Mouse (Mus musculus): ENCODE data around the gene Prss42. TPM values are rescaled to one million over a fixed set of nuclear protein-coding genes. Genes with fewer than 3 reads are reported as not detected.

Prss42 gene
- not detected in 2 replicates for polyA plus RNA-seq (2015; fragmentation: Nextera tagmentation; extraction: Ambion mirVana)

DNA sequence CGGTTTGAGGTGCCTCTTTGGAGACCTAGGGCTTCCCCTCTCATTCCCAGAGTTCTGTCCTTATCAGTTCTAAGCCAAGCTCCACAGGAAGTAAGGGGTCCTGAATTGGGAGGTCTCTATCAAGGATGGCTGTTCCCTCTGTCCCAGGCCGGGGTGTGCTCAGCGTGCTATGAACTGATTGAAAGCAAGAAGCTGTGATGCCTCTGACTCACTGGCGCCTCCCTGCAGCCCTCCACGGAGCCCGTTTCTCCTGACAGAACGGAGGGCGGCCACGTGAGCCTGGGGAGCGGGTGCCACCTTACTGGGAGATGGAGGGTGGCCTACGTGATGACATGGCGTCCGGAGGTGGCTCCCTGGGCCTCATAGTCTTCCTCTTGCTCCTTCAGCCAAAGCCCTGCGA is at the start of gene Prss42:
Gene Prss42, plus strand, starts transcription at position 301 of the 400 bp plus-strand sequence.
- no peak within 1 kb of the TSS for H3K27ac ChIP-seq (replicated peaks)
- WGBS = 93% methylated on average over 14 of the region's 14 CpGs
- H3K4me3 ChIP-seq (replicated peaks) = no peak within 1 kb of the TSS
- no peaks in the 10 kb centered on the region for H3K27me3 ChIP-seq (replicated peaks)
- H3K9ac ChIP-seq (replicated peaks) = no peak within 1 kb of the TSS
- no peak for ATAC-seq (ENCODE audit: low FRiP score)
- H3K4me2 ChIP-seq = no peak within 1 kb of the TSS
- H3K9me3 ChIP-seq (replicated peaks) = no peaks in the 10 kb centered on the region
- no peaks in the 10 kb centered on the region for H3K36me3 ChIP-seq
- H3K4me1 ChIP-seq = no peaks in the 10 kb centered on the region

DNA sequence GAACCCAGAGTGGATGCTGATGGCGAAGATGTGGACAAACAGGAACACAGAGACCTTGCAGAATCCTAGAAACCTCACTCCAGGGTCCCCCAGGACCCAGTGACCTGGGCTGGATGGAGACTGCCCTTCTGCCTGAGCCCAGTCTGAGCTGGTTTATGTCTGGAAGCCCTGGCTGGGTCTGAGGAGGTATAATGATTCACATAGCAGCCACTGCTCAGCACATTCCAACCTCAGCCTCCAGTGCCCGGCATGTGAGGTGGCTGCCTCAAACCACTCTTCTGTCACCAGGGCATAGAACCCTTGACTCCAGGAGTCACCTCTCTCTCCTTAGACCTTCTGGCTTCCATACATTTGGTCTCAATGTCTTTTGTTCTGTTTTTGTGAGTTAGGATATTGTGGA is 49.5 kb upstream of the Prss42 start:
- ATAC-seq (ENCODE audit: low FRiP score) = no peak
- H3K27me3 ChIP-seq (replicated peaks) = peaks cover 21% of the 10 kb centered on the region
- H3K4me3 ChIP-seq (replicated peaks) = no peak overlapping the region
- no peaks in the 10 kb centered on the region for H3K36me3 ChIP-seq
- H3K4me1 ChIP-seq = peaks cover 5% of the 10 kb centered on the region
- WGBS = 81% methylated on average over 2 of the region's 2 CpGs
- no peak overlapping the region for H3K9ac ChIP-seq (replicated peaks)
- H3K9me3 ChIP-seq (replicated peaks) = no peaks in the 10 kb centered on the region
- no peak overlapping the region for H3K4me2 ChIP-seq
- no peak overlapping the region for H3K27ac ChIP-seq (replicated peaks)

DNA sequence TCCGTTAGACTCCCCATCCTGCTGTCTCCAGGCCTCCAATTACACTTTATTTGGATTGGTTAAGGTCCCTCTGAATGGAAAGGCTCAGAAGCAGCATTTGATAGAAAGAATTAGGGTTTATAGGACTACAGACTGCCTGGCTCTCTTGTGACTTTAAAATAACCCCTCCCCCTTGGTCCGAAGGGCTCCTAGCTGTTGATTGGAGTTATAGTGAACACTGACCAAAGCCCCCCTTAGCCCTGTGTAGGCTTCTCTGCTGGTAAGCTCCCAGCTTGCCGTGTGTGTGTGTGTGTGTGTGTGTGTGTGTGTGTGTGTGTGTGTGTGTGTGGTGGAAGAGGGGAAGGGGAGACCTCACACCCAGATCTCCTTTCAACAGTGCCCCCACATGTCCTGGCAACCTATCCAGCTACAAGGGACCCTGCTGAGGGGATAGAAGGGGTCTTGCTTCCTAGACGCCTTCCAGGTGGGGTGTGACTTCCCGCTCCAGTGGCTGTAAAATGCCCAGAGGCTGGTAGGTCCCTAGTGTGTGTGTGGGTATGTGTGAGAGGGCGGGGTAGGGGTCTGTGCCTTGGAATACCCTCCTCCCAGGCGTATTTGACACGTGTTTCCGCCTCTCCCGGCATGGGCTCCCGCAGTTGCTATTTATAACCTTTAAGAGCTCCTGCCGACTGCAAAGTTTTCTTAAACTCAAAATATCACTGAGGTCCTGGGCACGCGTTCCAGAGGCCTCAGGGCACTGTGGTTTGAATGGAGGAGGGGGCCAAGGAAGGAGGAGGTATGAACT is 47.4 kb upstream of the Prss42 start:
- Histone ChIP-seq H3K27me3 (replicated peaks) (0 out of 2 replicates have a peak, but pooled peaks cover 8% of the 10 kb centered on the region), H3K36me3 (no peaks in the 10 kb centered on the region), H3K27ac (replicated peaks) (no peak overlapping the region), H3K9me3 (replicated peaks) (no peaks in the 10 kb centered on the region), H3K9ac (replicated peaks) (no peak overlapping the region), H3K4me3 (replicated peaks) (no peak overlapping the region), H3K4me1 (no peaks in the 10 kb centered on the region), H3K4me2 (no peak overlapping the region)
- no peak for ATAC-seq (ENCODE audit: low FRiP score)
- 48% methylated on average over 14 of the region's 14 CpGs for WGBS

DNA sequence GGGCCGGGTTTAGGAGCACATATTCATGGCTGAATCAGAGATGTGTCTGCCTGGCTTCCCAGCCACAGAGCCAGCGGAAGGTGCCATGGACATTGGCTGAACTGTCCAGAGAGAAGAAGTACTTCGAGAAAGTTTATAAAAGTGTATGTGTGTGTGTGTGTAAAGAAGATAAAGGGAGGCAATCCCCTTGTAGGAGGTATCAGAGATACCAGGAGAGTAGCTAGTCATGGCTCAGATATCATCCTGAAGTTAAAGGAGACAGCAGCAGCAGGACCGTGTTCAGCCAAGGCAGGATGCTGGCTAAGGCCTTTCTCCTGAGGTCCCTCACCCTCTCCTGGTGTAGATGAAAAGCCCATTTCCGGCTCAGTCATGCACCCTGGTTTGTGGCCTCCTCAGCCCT is 46.6 kb upstream of the Prss42 start:
- Histone ChIP-seq H3K9me3 (replicated peaks) (no peaks in the 10 kb centered on the region), H3K4me1 (no peaks in the 10 kb centered on the region), H3K27me3 (replicated peaks) (0 out of 2 replicates have a peak, but pooled peaks cover 3% of the 10 kb centered on the region), H3K4me3 (replicated peaks) (no peak overlapping the region), H3K4me2 (no peak overlapping the region), H3K36me3 (no peaks in the 10 kb centered on the region), H3K27ac (replicated peaks) (no peak overlapping the region), H3K9ac (replicated peaks) (no peak overlapping the region)
- ATAC-seq (ENCODE audit: low FRiP score) = no peak
- 83% methylated on average over 5 of the region's 5 CpGs for WGBS

DNA sequence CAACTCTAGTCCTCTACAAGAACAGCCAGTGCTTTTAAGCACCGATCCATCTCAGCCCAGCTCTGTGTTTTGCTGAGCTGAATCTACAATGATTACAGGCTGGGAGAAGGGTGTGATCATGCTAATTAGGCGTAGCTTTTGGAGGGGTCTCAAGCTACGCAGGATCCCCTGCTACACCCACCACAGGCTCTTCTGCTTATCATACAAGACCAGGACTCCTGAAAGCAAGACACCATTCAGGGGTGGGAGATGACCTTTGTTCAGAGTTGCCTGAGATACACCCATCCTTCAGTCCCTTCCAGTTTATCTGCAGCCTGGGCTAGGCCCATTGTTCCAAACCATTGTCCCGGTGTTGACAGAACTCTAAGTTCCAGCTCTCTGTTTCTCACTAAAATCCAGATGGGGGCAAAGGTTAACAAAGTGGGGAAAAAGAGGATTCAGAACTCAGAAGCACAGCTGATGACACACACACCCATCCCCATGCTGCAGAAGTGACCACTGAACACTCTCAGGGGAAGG is 45.0 kb upstream of the Prss42 start:
- Histone ChIP-seq H3K4me1 (no peaks in the 10 kb centered on the region), H3K36me3 (no peaks in the 10 kb centered on the region), H3K27me3 (replicated peaks) (no peaks in the 10 kb centered on the region), H3K4me2 (no peak overlapping the region), H3K27ac (replicated peaks) (no peak overlapping the region), H3K9me3 (replicated peaks) (no peaks in the 10 kb centered on the region), H3K4me3 (replicated peaks) (no peak overlapping the region), H3K9ac (replicated peaks) (no peak overlapping the region)
- WGBS = 71% methylated on average over 4 of the region's 4 CpGs
- no peak for ATAC-seq (ENCODE audit: low FRiP score)

DNA sequence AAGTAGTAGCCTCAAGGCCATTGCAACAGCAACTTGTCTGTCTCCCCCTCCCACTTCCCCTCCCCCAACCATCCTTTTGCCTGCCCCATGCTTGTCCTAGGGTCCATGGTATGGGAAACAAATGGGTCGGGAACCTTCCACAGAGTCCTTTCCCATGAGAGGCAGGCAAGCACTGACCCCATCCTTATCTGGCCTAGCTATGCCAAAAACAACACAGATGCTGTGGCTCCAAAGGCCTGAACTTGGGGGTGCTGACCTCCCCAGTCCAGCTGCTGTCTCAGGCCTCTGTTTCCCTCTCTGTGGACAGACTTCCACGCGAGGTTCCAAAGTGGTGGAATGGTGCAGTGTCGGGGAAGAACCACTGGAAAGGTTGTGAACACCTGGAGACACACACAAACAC is 44.2 kb upstream of the Prss42 start:
- no peak overlapping the region for H3K4me2 ChIP-seq
- no peaks in the 10 kb centered on the region for H3K4me1 ChIP-seq
- no peaks in the 10 kb centered on the region for H3K9me3 ChIP-seq (replicated peaks)
- H3K9ac ChIP-seq (replicated peaks) = no peak overlapping the region
- H3K27ac ChIP-seq (replicated peaks) = no peak overlapping the region
- no peak overlapping the region for H3K4me3 ChIP-seq (replicated peaks)
- no peaks in the 10 kb centered on the region for H3K36me3 ChIP-seq
- no peak for ATAC-seq (ENCODE audit: low FRiP score)
- no peaks in the 10 kb centered on the region for H3K27me3 ChIP-seq (replicated peaks)
- WGBS = 83% methylated on average over 4 of the region's 4 CpGs

DNA sequence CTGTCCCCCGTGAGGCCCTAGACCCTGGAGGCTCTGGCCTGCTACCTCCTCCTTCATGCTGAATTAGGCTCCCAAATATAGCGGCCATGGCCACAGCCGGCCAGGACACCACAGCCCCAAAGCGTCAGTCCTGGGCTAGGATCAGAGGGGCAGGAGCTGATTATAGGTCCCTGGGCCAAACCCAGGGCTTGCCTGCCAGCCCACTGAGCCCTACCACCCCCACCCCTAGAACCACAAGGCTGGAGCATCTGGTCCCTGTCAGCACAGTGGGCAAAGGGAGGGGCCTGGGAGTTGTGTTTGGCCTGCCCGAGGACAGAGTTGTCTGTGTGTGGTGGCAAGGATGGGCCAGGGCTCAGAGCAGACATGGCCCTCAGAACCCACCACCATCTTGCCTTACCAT is 40.1 kb upstream of the Prss42 start:
- H3K9ac ChIP-seq (replicated peaks) = no peak overlapping the region
- 82% methylated on average over 5 of the region's 5 CpGs for WGBS

DNA sequence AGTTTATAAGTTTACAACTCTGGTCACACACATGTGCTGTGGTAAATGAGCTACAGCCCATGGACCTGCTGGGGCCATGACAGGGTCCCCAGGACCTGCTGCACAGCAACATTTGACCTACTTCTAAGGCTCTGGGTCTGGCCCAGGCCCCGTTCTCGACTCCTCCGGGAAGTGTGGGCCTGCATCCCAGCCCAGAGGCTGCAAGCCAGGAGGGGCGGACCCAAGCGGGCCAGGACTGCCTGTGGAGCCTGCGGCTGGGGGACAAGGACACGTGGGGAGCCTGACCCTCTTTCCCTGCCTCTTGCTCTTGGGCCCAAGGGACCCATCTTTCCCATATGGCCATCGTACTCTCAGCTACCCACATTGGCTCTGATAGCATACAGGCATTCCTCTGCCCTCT is 39.4 kb upstream of the Prss42 start:
- H3K4me2 ChIP-seq = no peak overlapping the region
- H3K9me3 ChIP-seq (replicated peaks) = no peaks in the 10 kb centered on the region
- no peak for ATAC-seq (ENCODE audit: low FRiP score)
- no peaks in the 10 kb centered on the region for H3K27me3 ChIP-seq (replicated peaks)
- no peaks in the 10 kb centered on the region for H3K36me3 ChIP-seq
- H3K4me1 ChIP-seq = no peaks in the 10 kb centered on the region
- H3K9ac ChIP-seq (replicated peaks) = no peak overlapping the region
- H3K4me3 ChIP-seq (replicated peaks) = no peak overlapping the region
- H3K27ac ChIP-seq (replicated peaks) = no peak overlapping the region
- WGBS = 76% methylated on average over 8 of the region's 8 CpGs

More for the DNA sequence above, 40.1 kb upstream of the Prss42 start:
- no peaks in the 10 kb centered on the region for H3K9me3 ChIP-seq (replicated peaks)
- H3K4me2 ChIP-seq = no peak overlapping the region
- no peaks in the 10 kb centered on the region for H3K36me3 ChIP-seq
- no peak overlapping the region for H3K27ac ChIP-seq (replicated peaks)
- ATAC-seq (ENCODE audit: low FRiP score) = no peak
- no peak overlapping the region for H3K4me3 ChIP-seq (replicated peaks)
- H3K4me1 ChIP-seq = no peaks in the 10 kb centered on the region
- no peaks in the 10 kb centered on the region for H3K27me3 ChIP-seq (replicated peaks)

DNA sequence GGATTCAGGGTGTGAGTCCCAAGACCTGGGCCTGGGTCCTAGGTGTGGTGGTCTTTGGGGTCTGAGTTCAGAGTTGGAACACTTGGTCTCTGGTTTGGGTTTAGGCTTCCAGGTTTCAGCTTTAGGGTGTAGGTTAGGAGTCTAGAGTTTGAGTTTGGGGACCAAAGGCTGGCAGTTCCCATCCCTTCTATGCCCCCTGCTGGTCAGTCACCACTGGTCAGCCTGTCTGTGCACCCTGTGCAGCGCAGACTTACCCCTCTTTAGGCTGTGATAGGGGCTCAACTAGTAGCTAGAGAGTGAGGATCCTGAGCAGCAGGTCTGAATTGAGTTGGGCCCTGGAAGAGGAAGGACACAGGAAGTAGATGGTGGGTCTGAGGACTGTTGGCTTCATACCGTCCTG is 38.7 kb upstream of the Prss42 start:
- no peak overlapping the region for H3K4me2 ChIP-seq
- H3K27me3 ChIP-seq (replicated peaks) = no peaks in the 10 kb centered on the region
- H3K9ac ChIP-seq (replicated peaks) = no peak overlapping the region
- H3K4me3 ChIP-seq (replicated peaks) = no peak overlapping the region
- WGBS = 71% methylated on average over 2 of the region's 2 CpGs
- no peaks in the 10 kb centered on the region for H3K36me3 ChIP-seq
- H3K27ac ChIP-seq (replicated peaks) = no peak overlapping the region
- no peak for ATAC-seq (ENCODE audit: low FRiP score)
- no peaks in the 10 kb centered on the region for H3K4me1 ChIP-seq
- H3K9me3 ChIP-seq (replicated peaks) = no peaks in the 10 kb centered on the region

DNA sequence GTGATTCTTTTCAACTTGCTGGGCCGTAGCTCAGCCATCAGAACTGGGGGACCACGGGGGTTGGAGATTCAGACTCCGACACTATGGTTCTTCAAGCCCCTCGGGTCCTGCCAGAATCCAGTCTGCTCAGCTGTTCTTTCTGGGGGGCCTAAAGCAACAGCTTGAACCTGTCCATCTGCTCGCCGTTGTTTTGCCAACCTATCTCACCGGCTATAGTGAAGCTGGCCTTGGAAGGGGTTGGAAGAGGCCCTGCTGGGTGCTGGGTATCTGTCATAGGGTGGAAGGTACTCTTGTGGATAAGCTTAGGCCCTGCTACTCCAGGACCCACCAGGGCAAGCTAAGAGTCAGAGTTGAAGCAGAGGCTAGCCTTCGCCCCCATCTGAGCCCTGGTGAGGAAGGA is 37.1 kb upstream of the Prss42 start:
- H3K36me3 ChIP-seq = no peaks in the 10 kb centered on the region
- H3K9me3 ChIP-seq (replicated peaks) = no peaks in the 10 kb centered on the region
- H3K4me1 ChIP-seq = no peaks in the 10 kb centered on the region
- no peak for ATAC-seq (ENCODE audit: low FRiP score)
- H3K4me2 ChIP-seq = no peak overlapping the region
- 86% methylated on average over 8 of the region's 8 CpGs for WGBS
- H3K4me3 ChIP-seq (replicated peaks) = no peak overlapping the region
- H3K27ac ChIP-seq (replicated peaks) = no peak overlapping the region
- H3K9ac ChIP-seq (replicated peaks) = no peak overlapping the region
- no peaks in the 10 kb centered on the region for H3K27me3 ChIP-seq (replicated peaks)

DNA sequence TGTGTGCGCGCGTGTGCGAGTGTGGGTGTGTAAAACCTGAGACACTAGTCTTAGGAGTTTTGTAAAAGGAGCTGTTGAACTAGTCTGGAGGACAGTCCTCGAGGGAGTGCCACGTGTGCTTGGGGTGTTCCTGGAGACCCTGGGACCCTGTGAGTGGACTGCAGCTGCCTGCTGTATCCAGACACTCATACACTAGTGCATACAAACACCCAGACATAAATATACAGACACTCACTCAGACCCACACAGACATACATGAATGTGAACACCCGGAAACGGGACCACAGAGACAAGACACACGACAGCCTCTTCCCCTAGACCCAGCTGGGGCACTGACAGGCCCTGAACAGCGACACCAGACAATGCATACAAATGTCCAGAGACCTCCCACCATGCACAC is 35.2 kb upstream of the Prss42 start:
- Histone ChIP-seq H3K4me2 (no peak overlapping the region), H3K4me3 (replicated peaks) (no peak overlapping the region), H3K36me3 (no peaks in the 10 kb centered on the region), H3K27me3 (replicated peaks) (no peaks in the 10 kb centered on the region), H3K4me1 (no peaks in the 10 kb centered on the region), H3K27ac (replicated peaks) (no peak overlapping the region), H3K9me3 (replicated peaks) (no peaks in the 10 kb centered on the region), H3K9ac (replicated peaks) (no peak overlapping the region)
- no peak for ATAC-seq (ENCODE audit: low FRiP score)
- 64% methylated on average over 10 of the region's 10 CpGs for WGBS

DNA sequence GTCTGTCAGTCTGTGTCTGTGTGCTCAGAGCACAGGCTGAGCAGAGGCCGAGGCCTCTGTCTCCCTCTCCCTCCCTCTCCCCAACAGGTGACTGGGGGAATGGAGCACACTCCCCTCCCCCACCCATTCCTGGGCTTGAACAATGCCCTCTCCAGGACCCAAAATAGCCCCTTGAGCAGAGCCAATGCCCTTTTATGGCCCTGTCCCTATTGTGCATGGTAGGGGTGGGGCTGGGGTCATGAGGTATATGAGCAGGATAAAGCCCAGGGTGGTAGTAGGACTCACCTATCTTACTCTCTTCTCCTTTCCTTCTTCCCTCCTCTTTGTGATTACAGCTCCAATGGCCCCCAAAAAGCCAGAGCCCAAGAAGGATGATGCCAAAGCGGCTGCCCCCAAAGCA is 34.6 kb upstream of the Prss42 start:
- Histone ChIP-seq H3K9me3 (replicated peaks) (no peaks in the 10 kb centered on the region), H3K4me3 (replicated peaks) (no peak overlapping the region), H3K9ac (replicated peaks) (no peak overlapping the region), H3K27me3 (replicated peaks) (no peaks in the 10 kb centered on the region), H3K4me2 (no peak overlapping the region), H3K27ac (replicated peaks) (no peak overlapping the region), H3K4me1 (no peaks in the 10 kb centered on the region), H3K36me3 (no peaks in the 10 kb centered on the region)
- whole genome bisulfite sequencing = 50% methylated on average over 2 of the region's 2 CpGs
- ATAC-seq (ENCODE audit: low FRiP score) = no peak

Measured in neural tube, embryonic 15.5 days (tissue).